Mouse (Mus musculus): Measurements from ENCODE around the gene Flad1. TPM values are rescaled to one million over a fixed set of nuclear protein-coding genes. Genes with fewer than 3 reads are reported as not detected.

Flad1 gene
- polyA plus RNA-seq, 1 experiment: 45.4 TPM

DNA sequence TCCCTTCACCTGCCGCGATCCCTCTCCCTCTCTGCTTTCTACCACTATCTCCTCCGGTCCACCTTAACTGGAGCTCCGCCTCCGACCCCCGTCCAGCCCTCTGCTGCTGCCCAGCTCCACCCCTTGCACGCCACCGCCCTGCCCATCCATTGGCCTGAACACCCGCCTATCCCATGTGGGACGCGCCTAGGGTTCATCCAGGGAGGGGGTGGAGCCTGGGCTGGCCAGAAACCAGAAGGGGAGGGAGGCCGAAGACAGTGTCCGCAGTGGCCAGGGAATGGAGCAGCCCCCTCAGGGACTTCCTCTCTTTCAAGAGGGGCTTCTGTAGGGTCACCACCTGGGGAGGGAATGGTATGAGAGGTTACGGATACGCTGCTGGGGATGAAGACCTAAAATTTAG lies 18.1 kb downstream of the Flad1 start:
- Histone ChIP-seq H3K27ac (ENCODE audit: insufficient read depth, low read length) (peak overlapping the region; percentile 85), H3K4me3 (ENCODE audit: insufficient read depth, low read length) (peak overlapping the region; percentile 56), H3K4me1 (ENCODE audit: control insufficient read depth, insufficient read depth, low read length) (peaks cover 5% of the 10 kb centered on the region)
- no peak for TF ChIP-seq CTCF (IDR thresholded peaks at IDR 0.05; ENCODE audit: extremely low read depth, insufficient read depth, low read length)
- peak; percentile 55 for TF ChIP-seq POLR2A (IDR thresholded peaks at IDR 0.05; ENCODE audit: extremely low read depth, insufficient read depth, low read length)

DNA sequence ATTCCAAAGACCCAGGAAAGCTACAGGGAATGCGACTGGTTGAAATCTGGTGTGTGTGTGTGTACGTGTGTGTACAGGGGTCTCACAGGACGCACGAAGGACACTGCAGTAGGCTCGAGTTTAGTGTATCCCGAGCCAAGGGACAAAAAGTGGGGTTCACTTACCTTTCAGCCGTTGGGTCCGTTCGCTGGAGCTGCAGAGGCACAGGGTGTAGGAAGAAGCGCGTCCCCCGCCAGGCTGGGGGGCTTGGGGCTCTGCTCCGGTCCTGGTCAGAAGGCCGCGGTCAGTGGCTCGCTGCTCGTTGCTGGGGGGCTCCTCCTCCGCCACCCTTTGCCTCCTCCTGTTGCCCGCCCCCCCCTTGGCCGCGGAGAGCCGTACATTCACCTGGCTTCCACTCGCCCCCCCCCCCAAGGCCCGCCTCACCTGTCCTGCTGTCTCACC lies 18.8 kb downstream of the Flad1 start:
- TF ChIP-seq POLR2A (IDR thresholded peaks at IDR 0.05; ENCODE audit: extremely low read depth, insufficient read depth, low read length) (no peak), CTCF (IDR thresholded peaks at IDR 0.05; ENCODE audit: extremely low read depth, insufficient read depth, low read length) (no peak)
- Histone ChIP-seq H3K4me1 (ENCODE audit: control insufficient read depth, insufficient read depth, low read length) (peaks cover 5% of the 10 kb centered on the region), H3K27ac (ENCODE audit: insufficient read depth, low read length) (0 out of 2 replicates have a peak overlapping the region, but pooled peaks have one; percentile 51), H3K4me3 (ENCODE audit: insufficient read depth, low read length) (peak overlapping the region; percentile 56)

DNA sequence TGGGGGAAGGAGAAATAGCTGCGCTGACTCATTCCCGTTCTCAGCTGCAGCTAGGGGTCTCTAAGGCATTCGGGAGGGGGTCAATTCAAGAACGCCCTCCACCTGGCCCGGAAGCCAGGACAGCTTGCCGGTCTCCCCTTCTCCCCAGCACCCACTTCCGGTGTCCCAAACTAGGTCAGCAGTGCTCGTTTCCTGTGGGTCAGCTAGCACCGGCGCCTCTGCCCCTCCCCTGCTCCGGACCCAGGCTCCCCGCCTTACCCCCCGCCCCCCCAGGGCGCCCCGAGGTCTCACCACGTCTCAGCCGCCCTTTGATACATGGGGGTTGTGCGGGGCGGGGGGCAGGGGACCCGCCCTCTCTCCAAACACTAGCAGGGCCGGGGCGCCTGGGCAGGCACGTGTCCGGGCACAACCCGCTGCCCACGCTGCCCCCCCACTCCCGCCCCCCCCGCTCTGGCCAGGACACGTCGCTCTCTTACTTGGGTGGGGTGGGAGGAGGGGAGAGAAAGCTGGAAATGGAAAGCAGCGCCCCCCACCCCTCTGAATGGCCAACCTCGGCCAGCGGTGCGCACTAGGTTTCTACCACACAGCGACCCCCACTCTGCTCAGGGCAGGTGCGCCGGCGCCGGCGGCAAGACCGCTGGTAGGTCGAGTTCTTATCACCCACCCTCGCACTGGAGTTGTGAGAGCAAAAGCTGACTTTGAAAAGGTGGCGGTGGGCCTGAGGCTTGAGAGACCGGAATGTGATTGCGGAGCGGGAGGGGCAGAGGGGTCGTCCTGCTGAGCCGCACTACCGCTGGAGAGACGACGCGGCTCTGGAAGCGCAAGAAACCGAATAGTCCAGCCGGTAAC lies 19.8 kb downstream of the Flad1 start:
- peak overlapping the region; percentile 91 for H3K27ac ChIP-seq (ENCODE audit: insufficient read depth, low read length)
- H3K4me3 ChIP-seq (ENCODE audit: insufficient read depth, low read length): peak overlapping the region; percentile 56
- H3K4me1 ChIP-seq (ENCODE audit: control insufficient read depth, insufficient read depth, low read length): peaks cover 5% of the 10 kb centered on the region
- no peak for TF ChIP-seq CTCF (IDR thresholded peaks at IDR 0.05; ENCODE audit: extremely low read depth, insufficient read depth, low read length)
- no peak for TF ChIP-seq POLR2A (IDR thresholded peaks at IDR 0.05; ENCODE audit: extremely low read depth, insufficient read depth, low read length)

DNA sequence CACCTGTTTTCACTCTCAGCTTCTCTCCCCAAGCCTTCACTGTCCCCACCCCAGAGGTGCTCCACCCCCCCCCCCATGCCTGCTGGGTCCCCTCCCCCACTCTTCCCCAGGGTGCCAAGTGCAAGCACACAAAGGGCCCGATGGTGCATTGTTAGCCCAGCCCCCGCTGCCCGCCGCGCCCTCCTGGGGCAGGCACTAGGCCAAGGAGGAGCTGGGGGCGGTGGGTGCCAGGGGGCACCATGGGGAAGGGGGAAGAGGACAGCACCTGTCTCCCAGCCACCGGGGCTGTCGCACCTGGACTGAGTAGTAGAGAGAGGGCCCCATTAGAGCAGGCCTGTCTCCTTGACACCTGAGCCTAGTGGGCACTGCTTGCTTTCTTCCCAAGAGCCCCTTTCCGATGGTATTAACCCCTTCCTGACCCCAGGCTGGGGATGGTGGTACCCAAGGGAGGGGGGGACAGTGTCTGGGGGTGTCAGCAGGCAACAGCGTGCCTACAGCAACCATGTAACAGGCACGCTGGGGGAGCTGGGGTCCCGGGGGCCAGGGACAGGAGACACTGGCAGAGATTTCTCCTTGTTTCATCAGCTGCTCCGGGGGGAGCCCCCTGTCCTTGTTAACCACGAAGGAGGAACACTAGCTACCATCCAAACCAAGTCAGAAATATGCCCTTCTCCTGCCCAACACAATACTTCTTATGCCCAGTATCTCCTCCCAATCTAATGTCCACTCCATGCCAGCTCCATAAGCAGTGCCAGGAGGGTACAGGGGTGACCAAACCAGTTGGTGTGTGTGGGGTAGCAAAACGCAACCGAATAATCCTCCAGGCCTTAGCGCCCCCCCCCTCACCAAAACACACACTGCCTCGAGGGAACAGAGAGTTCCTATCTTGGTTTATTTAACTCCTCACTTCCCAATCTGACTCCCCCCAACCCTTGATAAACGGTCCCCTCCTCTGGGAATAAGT lies 20.7 kb downstream of the Flad1 start:
- H3K27ac ChIP-seq (ENCODE audit: insufficient read depth, low read length): peak overlapping the region; percentile 90
- H3K4me1 ChIP-seq (ENCODE audit: control insufficient read depth, insufficient read depth, low read length): peaks cover 5% of the 10 kb centered on the region
- TF ChIP-seq POLR2A (IDR thresholded peaks at IDR 0.05; ENCODE audit: extremely low read depth, insufficient read depth, low read length) (no peak), CTCF (IDR thresholded peaks at IDR 0.05; ENCODE audit: extremely low read depth, insufficient read depth, low read length) (no peak)
- H3K4me3 ChIP-seq (ENCODE audit: insufficient read depth, low read length): peak overlapping the region; percentile 56

DNA sequence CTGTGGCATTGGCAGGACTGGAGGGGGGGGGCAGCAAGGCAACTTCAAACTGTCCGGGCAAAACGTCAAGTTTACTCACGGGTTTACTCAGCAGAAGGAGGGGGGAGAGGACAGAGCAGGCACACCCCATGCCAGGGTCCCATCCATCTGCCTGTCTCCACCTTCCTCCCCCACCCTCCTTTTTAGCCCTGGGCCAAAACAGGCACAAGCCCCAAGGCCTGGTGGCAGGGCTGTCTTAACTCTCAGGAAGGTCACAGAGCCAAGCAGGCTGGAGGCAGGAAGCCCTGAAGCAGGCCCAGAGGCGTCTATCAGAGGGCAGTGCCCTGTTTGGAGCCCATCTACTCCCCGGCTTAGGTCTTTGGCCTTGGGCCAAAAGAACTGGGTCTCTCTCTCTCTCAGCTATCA lies 21.6 kb downstream of the Flad1 start:
- no peak overlapping the region for H3K4me3 ChIP-seq (ENCODE audit: insufficient read depth, low read length)
- H3K27ac ChIP-seq (ENCODE audit: insufficient read depth, low read length): peak overlapping the region; percentile 49
- TF ChIP-seq CTCF (IDR thresholded peaks at IDR 0.05; ENCODE audit: extremely low read depth, insufficient read depth, low read length) (no peak), POLR2A (IDR thresholded peaks at IDR 0.05; ENCODE audit: extremely low read depth, insufficient read depth, low read length) (no peak)
- peaks cover 4% of the 10 kb centered on the region for H3K4me1 ChIP-seq (ENCODE audit: control insufficient read depth, insufficient read depth, low read length)

DNA sequence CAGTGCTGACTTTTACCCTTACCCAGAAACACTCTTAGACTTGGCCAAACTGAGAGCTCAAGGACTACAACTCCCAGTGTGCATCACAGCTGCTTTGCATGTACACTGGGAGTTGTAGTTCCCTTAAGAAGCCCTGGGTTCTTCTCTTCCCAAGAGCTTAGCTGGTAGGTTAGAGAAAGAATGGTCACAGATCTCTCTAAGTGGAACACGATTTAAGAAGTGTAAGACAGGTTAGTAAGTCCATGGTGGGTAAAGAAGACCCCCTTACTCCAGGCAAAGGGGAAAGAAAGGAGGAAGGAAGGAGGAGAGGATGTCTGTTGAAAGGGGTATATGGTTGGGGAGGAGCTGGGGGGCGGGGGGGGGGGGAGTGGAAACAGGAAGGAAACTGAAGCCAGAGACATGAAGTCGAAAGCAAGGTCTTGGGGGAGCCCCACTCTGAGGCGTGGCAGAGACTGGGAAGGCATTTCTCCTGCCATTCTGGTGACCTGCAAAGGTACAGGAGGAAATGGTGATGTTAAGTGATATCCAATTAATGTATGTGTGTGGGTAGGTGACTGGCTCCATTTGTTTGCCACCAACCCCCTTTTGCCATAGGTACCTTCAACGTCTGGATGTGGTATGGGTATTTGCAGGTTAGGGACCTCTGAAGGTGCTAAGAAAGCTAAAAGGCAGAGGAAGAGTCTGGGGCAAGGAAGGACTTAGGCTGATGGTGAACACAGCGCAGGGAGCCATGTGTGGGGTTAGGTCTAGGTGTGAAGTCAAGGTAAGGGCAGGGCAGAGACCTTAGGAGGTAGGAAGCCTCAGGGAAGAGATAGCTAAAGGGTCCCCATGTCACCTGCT lies 22.5 kb downstream of the Flad1 start:
- TF ChIP-seq POLR2A (IDR thresholded peaks at IDR 0.05; ENCODE audit: extremely low read depth, insufficient read depth, low read length) (no peak), CTCF (IDR thresholded peaks at IDR 0.05; ENCODE audit: extremely low read depth, insufficient read depth, low read length) (no peak)
- H3K4me3 ChIP-seq (ENCODE audit: insufficient read depth, low read length): no peak overlapping the region
- peaks cover 2% of the 10 kb centered on the region for H3K4me1 ChIP-seq (ENCODE audit: control insufficient read depth, insufficient read depth, low read length)
- H3K27ac ChIP-seq (ENCODE audit: insufficient read depth, low read length): no peak overlapping the region

DNA sequence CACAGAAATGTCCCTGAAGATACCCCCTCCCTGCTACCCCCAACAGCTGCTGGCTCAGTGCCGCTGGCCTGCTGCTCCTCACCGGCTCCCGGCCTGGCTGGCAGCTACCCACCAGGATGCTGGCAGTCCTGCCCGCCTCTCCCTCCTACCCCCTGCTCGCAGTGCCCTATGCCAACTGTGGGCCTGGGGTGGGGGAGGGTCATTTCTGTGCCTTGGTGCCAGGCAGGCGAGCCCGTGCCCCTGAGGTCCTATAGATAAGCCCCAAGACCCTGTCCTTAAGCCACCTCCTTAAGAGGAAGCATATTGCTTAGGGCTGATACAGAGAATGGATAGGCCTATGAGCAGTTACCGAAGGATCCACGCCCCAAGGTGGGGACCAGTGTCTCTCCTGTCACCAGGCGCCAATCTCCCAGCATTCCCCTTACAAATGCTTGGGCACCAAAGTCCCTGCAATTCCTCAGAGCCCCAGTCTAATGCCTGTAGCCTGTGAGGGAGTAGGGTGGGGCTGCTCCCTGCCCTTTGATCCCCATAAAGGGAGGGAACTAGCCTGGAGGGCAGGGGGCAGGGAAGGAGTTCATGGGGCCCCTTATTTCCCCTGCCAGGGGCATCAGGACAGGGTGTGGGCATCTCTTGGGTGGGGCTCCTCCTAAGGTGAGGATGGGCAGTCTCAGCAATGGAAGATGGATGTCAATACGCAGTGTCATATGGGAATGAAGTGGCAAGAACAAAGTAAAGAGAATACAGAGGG lies 23.4 kb downstream of the Flad1 start:
- H3K4me1 ChIP-seq (ENCODE audit: control insufficient read depth, insufficient read depth, low read length): peaks cover 2% of the 10 kb centered on the region
- TF ChIP-seq POLR2A (IDR thresholded peaks at IDR 0.05; ENCODE audit: extremely low read depth, insufficient read depth, low read length) (no peak), CTCF (IDR thresholded peaks at IDR 0.05; ENCODE audit: extremely low read depth, insufficient read depth, low read length) (no peak)
- peak overlapping the region; percentile 5; the same call in 1 of the 2 replicates for H3K27ac ChIP-seq (ENCODE audit: insufficient read depth, low read length)
- H3K4me3 ChIP-seq (ENCODE audit: insufficient read depth, low read length): no peak overlapping the region

DNA sequence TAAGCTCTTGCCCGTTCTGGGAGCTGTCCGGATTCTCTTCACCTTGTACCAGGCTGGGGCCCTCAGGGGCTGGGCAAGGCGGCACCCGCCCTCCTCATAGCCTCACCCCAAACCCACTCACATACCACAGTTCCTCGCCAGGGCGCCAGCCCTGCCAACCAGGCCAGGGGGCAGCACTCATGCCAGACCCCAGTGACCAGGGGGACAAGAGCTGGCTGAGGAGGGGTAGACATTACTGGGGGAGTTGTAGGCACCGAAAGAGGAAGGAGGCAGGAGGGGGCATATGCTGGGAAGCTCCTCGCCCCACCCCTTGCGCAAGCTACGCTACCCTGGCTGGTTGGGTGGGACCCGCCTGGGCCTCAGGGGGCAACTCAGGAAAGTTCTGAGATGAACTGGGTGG lies 24.0 kb downstream of the Flad1 start:
- H3K27ac ChIP-seq (ENCODE audit: insufficient read depth, low read length): peak overlapping the region; percentile 5; the same call in 1 of the 2 replicates
- H3K4me3 ChIP-seq (ENCODE audit: insufficient read depth, low read length): no peak overlapping the region
- TF ChIP-seq POLR2A (IDR thresholded peaks at IDR 0.05; ENCODE audit: extremely low read depth, insufficient read depth, low read length): no peak
- no peak for TF ChIP-seq CTCF (IDR thresholded peaks at IDR 0.05; ENCODE audit: extremely low read depth, insufficient read depth, low read length)
- H3K4me1 ChIP-seq (ENCODE audit: control insufficient read depth, insufficient read depth, low read length): peaks cover 2% of the 10 kb centered on the region
